Mouse (Mus musculus) T-cell, adult 2 months (primary cell): ENCODE measurements around the gene Olfr697.
"Not testable (repeated sequence)": the region's sequence is repeated elsewhere in the genome, so short reads cannot be mapped to it uniquely, and the experiment has no call there.

Source experiments
- DNase-seq: peaks from one replicate; pipeline ENCODE4 v3.0.0; 2022; ENCODE audit warnings: low spot score

Olfr697 gene

DNA sequence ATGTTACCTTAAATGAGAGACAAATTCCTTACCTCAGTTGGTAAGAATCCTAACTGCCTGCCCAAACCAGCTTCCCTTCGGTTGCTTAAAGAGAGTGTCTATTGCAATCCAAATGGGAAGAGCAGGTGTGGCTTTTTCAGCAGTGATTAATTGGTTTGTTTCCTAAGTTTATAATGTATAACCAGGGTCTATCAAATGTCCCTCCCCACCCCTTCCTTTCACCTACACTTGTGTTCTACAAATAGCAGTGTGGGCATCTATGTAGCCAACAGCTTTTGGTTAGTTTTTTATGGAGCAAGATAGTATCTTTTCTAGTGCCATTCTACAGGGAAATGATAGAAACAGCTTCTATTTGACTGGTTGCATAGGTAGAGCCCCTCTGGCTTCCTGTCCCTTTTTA is at the start of gene Olfr697:
Gene Olfr697, minus strand, starts transcription at position 101 of the 400 bp plus-strand sequence.
- DNase-seq: no peak

DNA sequence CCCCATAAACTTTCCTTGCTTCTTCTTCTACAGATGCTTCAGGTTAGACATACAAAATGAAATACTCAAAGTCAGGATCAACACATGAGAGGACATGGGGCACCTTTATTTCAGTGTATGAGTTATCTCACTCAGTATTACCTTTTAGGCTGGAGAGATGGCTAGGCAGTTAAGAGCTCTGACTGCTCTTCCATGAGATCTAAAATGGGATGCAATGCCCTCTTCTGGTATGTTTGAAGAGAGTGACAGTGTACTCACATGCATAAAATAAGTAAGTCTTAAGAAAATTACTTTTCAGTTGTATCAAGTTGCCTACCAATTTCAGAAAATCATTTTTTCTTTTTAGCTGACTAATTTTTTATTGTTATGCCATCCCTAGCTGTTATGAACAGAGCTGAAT is 46.1 kb upstream of the Olfr697 start:
- DNase-seq: no peak

DNA sequence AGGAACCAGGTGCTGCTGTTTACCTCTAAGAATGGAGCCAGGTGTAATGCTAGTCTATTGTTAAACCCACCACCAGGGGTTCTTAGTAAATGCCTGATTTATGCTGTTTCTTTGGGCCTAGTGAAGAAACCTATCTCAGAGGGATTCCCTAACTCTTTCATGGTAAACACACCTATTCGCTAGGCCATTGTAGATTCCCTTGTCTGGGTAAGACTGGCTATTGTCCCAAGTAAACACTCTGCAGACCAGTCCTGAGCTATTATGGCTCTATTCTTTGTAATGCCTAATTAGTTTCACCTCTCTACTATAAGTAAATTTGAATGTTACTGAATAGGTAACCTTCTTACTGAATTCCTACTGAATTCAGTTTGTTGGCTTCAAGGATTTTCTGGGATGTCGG is 18.8 kb upstream of the Olfr697 start:
- not testable (repeated sequence) for DNase-seq

GRCm38 (mm10) chr7:106758800-106759199 is 16.6 kb upstream of the Olfr697 start:
- no peak for DNase-seq

- DNase-seq: no peak
These were observed 13.1 kb upstream of the Olfr697 start, which contains the start of gene Olfr698 for GRCm38 (mm10) chr7:106755297-106755696. Gene Olfr698, minus strand, starts transcription at chr7:106755397.

DNA sequence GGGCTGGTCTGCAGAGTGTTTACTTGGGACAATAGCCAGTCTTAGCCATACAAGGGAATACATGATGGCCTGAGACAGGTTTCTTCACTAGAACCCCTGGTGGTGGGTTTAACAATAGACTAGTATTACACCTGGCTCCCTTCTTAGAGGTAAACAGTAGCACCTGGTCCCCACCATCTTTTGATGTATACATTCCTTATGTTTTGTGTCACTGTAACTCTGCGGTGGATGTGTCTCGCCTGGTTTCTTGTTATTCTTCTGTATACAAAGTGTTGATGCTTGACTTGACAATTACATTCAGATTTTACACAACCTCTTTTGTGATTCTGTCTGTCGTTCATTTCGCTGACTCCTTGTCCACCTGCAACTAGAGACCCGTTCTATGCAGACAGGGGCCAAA is 3.6 kb upstream of the Olfr697 start:
- DNase-seq: no peak

DNA sequence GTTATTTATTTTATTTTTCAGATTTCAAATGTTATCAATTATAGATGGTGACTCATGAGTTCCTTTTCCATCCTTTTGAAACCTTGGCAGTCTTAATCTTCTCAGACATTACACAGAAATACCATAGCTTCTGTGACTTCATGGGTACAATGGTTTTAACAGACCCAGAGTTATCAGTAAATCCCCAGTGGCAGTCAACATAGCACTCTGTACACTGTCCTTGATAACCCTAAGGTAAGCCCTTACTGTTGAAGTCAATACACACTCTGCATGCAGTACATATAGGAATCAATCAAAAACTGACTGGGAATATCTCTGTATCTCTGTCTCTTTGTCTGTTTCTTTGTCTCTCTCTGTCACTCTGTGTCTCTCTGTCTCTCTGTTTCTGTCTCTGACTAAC is 5.2 kb downstream of the Olfr697 start:
- no peak for DNase-seq

DNA sequence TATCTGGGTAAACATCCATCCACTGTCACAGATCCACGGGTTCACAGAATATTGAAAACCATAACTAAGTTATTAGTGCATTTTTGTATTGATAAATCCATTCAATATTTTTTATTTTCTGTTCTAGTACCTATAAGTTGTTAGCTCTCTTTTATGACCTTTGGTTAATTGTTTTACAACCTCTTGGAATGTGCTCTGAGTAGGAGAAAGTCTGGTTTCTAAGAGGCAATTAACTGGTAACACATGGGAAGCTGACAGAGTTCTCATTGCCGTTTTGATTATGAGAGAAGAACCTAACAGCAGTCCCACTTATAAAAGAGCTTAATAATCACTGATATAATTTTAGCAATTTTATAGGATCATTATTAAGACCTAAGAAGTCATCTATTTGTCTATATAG is 8.5 kb downstream of the Olfr697 start:
- no peak for DNase-seq

GRCm38 (mm10) chr7:106725654-106726053 is 16.6 kb downstream of the Olfr697 start:
- DNase-seq: not testable (repeated sequence)

DNA sequence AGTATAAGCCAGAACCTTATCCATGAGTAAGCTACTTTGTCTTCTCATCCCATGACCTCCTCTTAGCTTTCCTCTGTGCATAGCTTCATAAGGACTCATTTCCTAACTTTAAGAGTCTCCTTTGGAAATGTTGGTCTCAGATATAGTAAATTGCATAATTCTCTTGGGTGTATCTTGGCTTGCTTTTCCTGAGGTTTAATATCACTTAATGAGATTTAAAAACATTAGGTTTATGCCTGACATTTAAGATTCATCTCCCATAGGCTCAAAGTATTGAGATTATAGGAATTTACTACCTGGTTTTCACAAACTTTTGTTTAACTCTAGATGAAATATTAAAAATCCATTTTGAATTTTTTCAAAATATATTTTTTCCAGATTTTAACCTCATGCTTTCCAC is 25.9 kb downstream of the Olfr697 start, which contains the start of gene Olfr695:
Gene Olfr695, minus strand, starts transcription at position 101 of the 400 bp plus-strand sequence.
- DNase-seq: no peak

DNA sequence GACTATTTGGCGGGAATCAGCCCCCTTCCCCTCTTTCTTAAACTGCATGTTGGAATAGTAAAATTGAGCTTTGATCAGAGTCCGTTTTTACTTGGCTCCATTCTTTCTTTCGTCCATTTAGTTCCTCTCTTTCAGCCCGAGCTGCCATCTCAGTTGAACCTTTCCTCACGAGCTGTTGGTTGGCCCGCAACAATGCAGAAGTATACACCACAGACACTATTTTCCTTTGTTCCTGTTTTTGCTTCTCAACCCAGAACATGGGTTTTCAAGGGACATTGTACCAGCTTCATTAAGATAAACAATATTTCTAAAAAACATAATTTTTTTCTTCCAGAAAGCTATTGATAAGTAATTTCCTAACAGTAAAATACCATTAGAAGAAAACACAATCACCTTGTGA is 30.8 kb downstream of the Olfr697 start:
- DNase-seq: no peak

DNA sequence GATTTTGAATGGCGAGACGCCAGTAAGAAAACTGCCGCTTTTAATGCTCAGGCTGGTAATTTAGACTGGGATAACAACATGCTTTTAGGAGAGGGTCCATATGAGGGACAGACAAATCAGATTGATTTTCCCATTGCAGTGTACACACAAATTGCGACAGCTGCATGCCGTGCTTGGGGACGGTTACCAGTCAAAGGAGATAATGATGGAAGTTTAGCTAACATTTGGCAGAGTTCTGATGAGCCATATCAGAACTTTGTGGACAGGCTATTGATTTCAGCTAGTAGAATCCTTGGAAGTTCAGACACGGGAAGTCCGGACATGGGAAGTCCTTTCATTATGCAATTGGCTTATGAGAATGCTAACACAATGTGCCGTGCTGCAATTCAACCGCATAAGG is 34.5 kb downstream of the Olfr697 start:
- not testable (repeated sequence) for DNase-seq

DNA sequence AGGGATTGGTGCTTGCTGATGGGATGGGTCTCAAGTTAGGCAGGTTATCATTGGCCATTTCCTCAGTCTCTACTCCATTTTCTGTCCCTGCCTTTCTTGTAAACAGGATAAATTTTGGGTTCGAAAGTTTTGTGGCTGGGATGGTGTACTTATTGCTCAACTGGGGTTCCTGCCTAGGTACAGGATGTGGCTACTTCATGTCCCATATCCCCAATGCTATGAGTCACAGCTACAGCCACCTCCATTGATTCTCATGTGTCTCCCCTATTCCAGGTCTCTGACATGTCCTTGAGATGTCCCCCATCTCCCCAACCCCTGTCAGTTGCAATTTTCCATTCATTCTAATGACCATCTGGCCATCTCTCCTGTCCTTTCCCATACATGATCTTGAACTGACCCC is 45.4 kb downstream of the Olfr697 start:
- no peak for DNase-seq

GRCm38 (mm10) chr7:106692976-106693375 is 49.3 kb downstream of the Olfr697 start:
- DNase-seq: no peak

- DNase-seq: no peak
These were observed 50.5 kb downstream of the Olfr697 start, which contains the start of gene Olfr694 for GRCm38 (mm10) chr7:106691714-106692113. Gene Olfr694, minus strand, starts transcription at chr7:106691814.
